Mouse (Mus musculus) cerebellum, adult 2 months (tissue): ENCODE results near the gene Spa17. TPM values are rescaled to one million over a fixed set of nuclear protein-coding genes. Genes with fewer than 3 reads are reported as not detected.

Experiments
- DNase-seq, 2 experiments: peaks; one replicate each; pipeline ENCODE4 v3.0.0; 2021
- H3K27ac ChIP-seq: fragments of 200-500 bp; 2 replicates; pipeline ENCODE4 v1.5.1; 2012; ENCODE audit warnings: low read length, control low read depth, inconsistent platforms; ENCODE audit not compliant: insufficient read depth
- H3K27me3 ChIP-seq: fragments of 200-500 bp; 2 replicates; pipeline ENCODE4 v1.6.1; 2012; ENCODE audit warnings: inconsistent platforms, mild to moderate bottlenecking, low read length, moderate library complexity; ENCODE audit not compliant: control insufficient read depth, insufficient read depth
- H3K4me1 ChIP-seq: fragments of 200-500 bp; 2 replicates; pipeline ENCODE4 v1.6.1; 2011; ENCODE audit warnings: low read length; ENCODE audit not compliant: control insufficient read depth, insufficient read depth
- H3K4me3 ChIP-seq: fragments of 200-500 bp; replicated peaks from 2 replicates; pipeline ENCODE3; 2011; ENCODE audit warnings: mild to moderate bottlenecking, low read depth, low read length, control low read depth; ENCODE audit not compliant: insufficient read depth
- CTCF ChIP-seq: fragments of 200-500 bp; IDR thresholded peaks from 2 replicates; pipeline ENCODE4 v1.5.1; 2011; ENCODE audit warnings: low read depth, mild to moderate bottlenecking, control low read depth, low read length, moderate library complexity, borderline replicate concordance; ENCODE audit not compliant: insufficient read depth
- POLR2A ChIP-seq: fragments of 200-500 bp; IDR thresholded peaks from 2 replicates; pipeline ENCODE4 v1.6.1; 2011; ENCODE audit warnings: low read length, control low read depth, borderline replicate concordance; ENCODE audit not compliant: insufficient read depth
- WGBS: fragments of 180-500 bp; shearing (Covaris S2); methylation state at CpG from one replicate; pipeline ENCODE4 v1.1.7; 2018; 5-methylcytosine and 5-hydroxymethylcytosine counted together
- polyA plus RNA-seq: library from polyadenylated mRNA; depleted of rRNA; stranded (reverse); fragments of >200 nt; gene quantifications from 2 replicates; pipeline ENCODE4 v1.2.3, GENCODE M21; 2012

Gene Spa17
- polyA plus RNA-seq, 1 experiment, result 6.6 TPM

DNA sequence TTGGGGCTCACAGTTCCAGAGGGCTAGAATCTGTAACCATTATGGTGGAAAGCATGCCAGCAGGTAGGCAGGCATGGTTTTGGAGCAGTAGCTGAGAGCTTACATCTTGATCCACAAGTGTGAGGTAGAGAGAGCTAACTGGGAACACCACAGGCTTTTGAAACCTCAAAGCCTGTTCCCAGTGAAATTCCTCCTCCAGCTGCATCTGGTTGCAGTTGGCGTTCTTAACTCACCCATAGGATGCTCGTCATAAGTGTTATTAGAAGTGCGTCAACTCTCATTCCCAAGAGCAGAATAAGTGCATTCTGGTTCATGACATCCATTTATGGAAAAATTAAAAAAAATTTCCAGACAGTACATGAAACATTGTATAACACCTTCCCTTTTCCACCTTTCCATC, 19.8 kb downstream of the Spa17 start:
- DNase-seq, result no peak
- Histone ChIP-seq H3K4me3 (no peak overlapping the region), H3K4me1 (no peaks in the 10 kb centered on the region), H3K27ac (no peak overlapping the region), H3K27me3 (no peaks in the 10 kb centered on the region)
- WGBS, result 88% methylated on average over 3 of the region's 3 CpGs
- TF ChIP-seq CTCF, result no peak
- no peak for TF ChIP-seq POLR2A

DNA sequence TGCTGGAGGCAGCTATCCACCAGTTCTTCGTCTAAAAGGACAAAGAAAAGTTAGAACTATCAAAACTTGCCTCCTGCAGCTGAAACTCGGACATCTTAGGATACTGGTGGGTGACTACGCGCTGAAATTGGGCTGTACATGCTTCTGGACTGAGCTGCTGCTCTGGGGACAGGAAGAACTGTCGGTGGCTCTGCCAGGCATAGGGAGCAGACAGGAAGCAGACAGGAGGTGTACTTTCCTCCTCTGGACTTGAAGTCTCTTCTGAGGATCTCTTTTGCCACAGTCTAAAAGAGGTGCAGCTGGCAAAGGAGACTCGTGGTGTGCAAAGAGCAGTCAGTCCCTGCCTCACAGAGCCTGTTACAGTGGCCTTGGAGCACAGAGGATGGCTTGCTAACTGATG, 20.9 kb downstream of the Spa17 start:
- DNase-seq, result no peak
- TF ChIP-seq CTCF, result no peak
- no peak for TF ChIP-seq POLR2A
- Histone ChIP-seq H3K4me3 (no peak overlapping the region), H3K27ac (no peak overlapping the region), H3K4me1 (no peaks in the 10 kb centered on the region), H3K27me3 (no peaks in the 10 kb centered on the region)
- WGBS, result 45% methylated on average over 6 of the region's 6 CpGs

DNA sequence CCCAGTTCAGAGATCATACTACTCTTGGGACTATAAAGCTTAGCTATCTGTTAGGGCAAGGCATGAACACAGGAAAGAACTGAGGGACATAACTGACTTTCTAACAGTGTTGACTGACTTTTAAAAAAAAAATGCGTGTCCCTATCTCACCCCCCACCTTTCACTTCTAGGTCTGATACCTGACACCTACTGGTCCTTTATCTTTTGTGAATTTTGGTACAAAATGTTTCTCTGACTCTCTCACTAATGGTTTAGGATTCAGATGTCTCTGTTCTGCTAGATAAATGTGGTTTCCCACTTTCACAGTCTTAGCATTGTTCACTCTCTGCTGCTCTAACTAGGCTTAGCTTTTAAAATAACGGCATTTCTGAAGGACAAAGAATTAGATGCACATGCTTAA, 21.5 kb downstream of the Spa17 start:
- TF ChIP-seq POLR2A, result no peak
- WGBS, result 82% methylated on average over 2 of the region's 2 CpGs
- H3K27me3 ChIP-seq, result no peaks in the 10 kb centered on the region

DNA sequence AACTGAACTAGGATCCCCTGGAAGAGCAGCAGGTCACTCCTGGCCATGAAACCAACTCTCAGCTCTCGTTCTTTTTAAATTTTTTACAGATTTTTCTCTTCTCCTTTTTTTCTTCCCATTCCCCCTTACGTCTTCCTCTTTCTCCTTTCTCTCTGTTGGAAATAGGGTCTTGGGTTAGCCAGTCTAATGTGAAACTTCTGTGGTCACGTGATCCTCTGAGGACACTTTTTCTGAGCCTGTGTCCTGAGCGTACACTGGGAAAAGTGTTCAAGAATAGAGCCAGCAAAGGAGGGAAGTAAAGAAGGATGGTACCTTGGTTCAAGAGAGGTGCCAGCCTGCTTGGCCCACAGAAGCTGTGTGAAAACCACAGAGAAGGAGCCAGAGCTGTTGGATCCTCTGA, 23.1 kb downstream of the Spa17 start:
- Histone ChIP-seq H3K27ac (no peak overlapping the region), H3K4me3 (no peak overlapping the region), H3K4me1 (no peaks in the 10 kb centered on the region), H3K27me3 (no peaks in the 10 kb centered on the region)
- DNase-seq, result no peak
- WGBS, result 86% methylated on average over 4 of the region's 4 CpGs
- no peak for TF ChIP-seq CTCF
- no peak for TF ChIP-seq POLR2A

More for the DNA sequence above, 21.5 kb downstream of the Spa17 start:
- no peak for DNase-seq
- H3K4me3 ChIP-seq, result no peak overlapping the region
- H3K27ac ChIP-seq, result no peak overlapping the region
- H3K4me1 ChIP-seq, result no peaks in the 10 kb centered on the region

DNA sequence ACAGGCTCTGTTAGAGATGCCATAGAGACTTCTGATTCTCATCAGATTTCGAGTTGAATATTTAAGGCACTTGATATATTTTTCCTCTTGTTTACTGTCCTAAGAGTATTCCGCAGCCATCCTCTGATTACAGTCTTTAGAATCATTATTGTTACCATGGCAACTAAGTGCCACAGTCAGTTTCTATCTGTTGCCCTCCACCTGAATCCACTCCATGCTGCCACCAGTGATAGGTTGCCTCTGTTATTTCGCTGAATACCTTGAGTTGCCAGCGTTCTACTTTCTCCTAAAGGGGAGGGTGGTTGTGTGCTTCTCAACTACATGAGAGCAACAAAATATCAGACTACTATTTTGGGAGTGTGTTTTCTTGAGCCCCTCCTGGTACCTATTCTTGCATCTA, 26.8 kb downstream of the Spa17 start:
- Histone ChIP-seq H3K27me3 (no peaks in the 10 kb centered on the region), H3K27ac (no peak overlapping the region), H3K4me3 (no peak overlapping the region), H3K4me1 (no peaks in the 10 kb centered on the region)
- 80% methylated on average over 4 of the region's 4 CpGs for WGBS
- TF ChIP-seq CTCF, result no peak
- no peak for TF ChIP-seq POLR2A
- no peak for DNase-seq

DNA sequence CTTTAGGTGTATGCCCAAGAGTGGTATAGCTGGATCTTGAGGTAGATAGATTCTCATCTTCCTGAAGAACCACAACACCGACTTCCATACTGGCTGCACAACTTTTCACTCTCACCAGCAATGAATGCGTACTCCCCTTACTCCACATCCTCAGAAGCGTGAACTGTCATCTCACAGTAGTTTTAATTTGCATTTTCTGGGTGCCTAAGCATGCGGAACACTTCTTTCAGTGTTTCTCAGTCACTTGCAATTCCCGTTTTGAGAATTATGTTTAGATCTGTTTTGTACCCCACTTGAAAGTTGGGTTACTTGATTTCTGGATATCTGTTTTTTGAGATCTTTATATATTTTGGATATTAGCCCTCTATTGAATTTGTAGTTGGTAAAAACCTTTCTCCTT, 29.9 kb downstream of the Spa17 start:
- TF ChIP-seq CTCF, result no peak
- TF ChIP-seq POLR2A, result no peak
- H3K4me1 ChIP-seq, result no peaks in the 10 kb centered on the region
- no peak overlapping the region for H3K27ac ChIP-seq
- H3K4me3 ChIP-seq, result no peak overlapping the region
- WGBS, result 77% methylated on average over 5 of the region's 5 CpGs
- no peak for DNase-seq
- no peaks in the 10 kb centered on the region for H3K27me3 ChIP-seq

DNA sequence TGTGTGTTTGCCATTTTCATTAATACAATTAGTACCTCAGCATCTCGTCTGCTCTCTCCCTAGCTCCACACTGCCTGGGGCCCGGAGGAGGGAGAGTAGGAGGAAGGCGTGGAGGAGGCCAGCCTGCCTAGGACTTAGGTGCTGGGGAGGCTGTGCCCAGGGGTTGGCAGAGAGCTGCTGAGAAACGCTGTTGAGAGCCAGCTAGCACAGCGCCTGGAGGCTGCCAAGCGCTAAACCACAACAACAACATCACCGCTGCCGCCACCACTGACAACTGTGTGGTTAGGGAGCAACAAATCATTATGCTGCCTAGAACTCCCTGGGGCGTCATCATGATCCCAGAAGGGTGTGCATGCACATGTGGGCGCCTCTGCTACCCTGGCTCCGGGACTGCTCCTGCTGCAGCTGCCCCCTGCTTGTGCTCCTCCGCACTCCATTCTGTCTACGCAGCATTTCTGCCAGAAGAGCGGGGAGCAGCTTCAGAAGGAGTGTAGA, 37.0 kb downstream of the Spa17 start:
- DNase-seq, result no peak

DNA sequence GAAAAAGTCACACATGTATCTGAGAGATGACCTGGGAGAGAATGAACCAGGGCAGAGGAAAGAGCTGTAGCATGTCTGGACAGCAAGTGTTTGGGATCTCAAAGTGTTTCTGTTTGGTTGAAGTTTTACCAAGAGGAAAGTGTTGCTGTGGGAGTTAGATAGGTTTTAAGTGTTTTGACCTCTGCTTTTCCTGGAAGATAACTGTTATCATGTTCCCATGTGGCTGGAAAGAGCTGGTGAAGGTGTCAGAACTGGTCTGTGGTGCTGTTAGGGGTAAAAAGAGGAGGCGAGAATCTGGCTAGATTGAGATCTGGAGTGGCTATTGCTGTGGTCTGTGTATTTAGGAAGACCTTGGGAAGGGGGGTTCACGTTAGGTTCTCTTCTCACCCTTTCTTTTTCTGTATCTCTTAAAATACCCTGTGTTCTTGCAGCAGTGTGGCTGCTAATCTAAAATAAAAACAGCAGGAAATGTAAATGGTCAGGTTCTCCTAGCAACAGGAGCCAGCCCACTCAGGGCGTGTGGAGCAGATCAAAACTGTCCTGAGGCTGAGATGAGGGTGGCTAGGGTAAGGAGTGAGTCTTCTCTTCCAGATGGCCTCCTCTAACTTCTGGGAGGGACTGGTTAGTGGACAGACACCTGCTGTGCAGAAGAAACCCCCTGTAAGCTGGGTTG, 41.2 kb downstream of the Spa17 start:
- no peak overlapping the region for H3K4me3 ChIP-seq
- TF ChIP-seq POLR2A (no peak), CTCF (no peak)
- no peak overlapping the region for H3K27ac ChIP-seq
- no peaks in the 10 kb centered on the region for H3K27me3 ChIP-seq
- DNase-seq, result no peak
- no peaks in the 10 kb centered on the region for H3K4me1 ChIP-seq
- WGBS, result 55% methylated on average over 3 of the region's 3 CpGs

More for the DNA sequence above, 37.0 kb downstream of the Spa17 start:
- TF ChIP-seq POLR2A, result no peak
- no peak for TF ChIP-seq CTCF
- Histone ChIP-seq H3K27ac (no peak overlapping the region), H3K4me3 (no peak overlapping the region), H3K27me3 (no peaks in the 10 kb centered on the region), H3K4me1 (no peaks in the 10 kb centered on the region)
- 27% methylated on average over 14 of the region's 14 CpGs for WGBS
